In genomic region chr2:4954216-4954760, GRCm38 (mm10) we compare ENCODE assay signal across 23 mouse cellular contexts. TPM values are rescaled to one million over a fixed set of nuclear protein-coding genes. Genes with fewer than 3 reads are reported as not detected.
"Had no signal": no experiment of that assay in that cellular context is flagged by ENCODE, and none has a peak within 500 bp of the region (broad histone marks: within the 10 kb centered on the region; RNA-seq: fewer than 3 reads in every experiment).

No protein-coding gene starts in this region.

- DNase-seq: kidney, adult 8-10 months; kidney, postnatal 10 days; kidney, postnatal 36 days; layer of hippocampus, postnatal 36 days; left cerebral cortex, postnatal 4 days; liver, postnatal 0 days; lung, embryonic 14.5 days; midbrain, embryonic 14.5 days; right cerebral cortex, postnatal 4 days; thymus, adult 2 months; thymus, postnatal 25 days had no signal

- H3K27ac ChIP-seq: kidney, embryonic 15.5 days; left cerebral cortex, adult 2 months; limb, embryonic 12.5 days; limb, embryonic 15.5 days; liver, embryonic 14.5 days; stomach, postnatal 0 days had no signal

- H3K9ac ChIP-seq: kidney, embryonic 15.5 days; limb, embryonic 12.5 days; limb, embryonic 15.5 days; liver, embryonic 14.5 days; liver, postnatal 0 days; lung, embryonic 14.5 days had no signal

- H3K36me3 ChIP-seq: kidney, embryonic 15.5 days; limb, embryonic 12.5 days; limb, embryonic 15.5 days had no signal

- H3K4me2 ChIP-seq: kidney, embryonic 15.5 days; limb, embryonic 12.5 days; limb, embryonic 15.5 days; liver, embryonic 11.5 days; lung, embryonic 14.5 days; midbrain, embryonic 11.5 days had no signal

- H3K9me3 ChIP-seq: kidney, embryonic 15.5 days; limb, embryonic 15.5 days had no signal

- H3K4me1 ChIP-seq: kidney, embryonic 15.5 days; limb, embryonic 12.5 days; limb, embryonic 15.5 days; megakaryocyte, embryonic 14.5 days had no signal

- H3K4me3 ChIP-seq: kidney, embryonic 15.5 days; left cerebral cortex, adult 2 months; limb, embryonic 12.5 days; limb, embryonic 15.5 days; megakaryocyte, embryonic 14.5 days had no signal

- H3K27me3 ChIP-seq: kidney, embryonic 15.5 days; limb, embryonic 12.5 days; limb, embryonic 15.5 days; megakaryocyte, embryonic 14.5 days had no signal

- ATAC-seq: liver, postnatal 0 days; lung, postnatal 0 days had no signal

RNA-seq across cellular contexts. Expression of gene Ucma, which starts 21.6 kb away (rescaled TPM):
- polyA plus RNA-seq: kidney, embryonic 15.5 days; limb, embryonic 12.5 days; liver, embryonic 11.5 days; liver, embryonic 14.5 days; liver, postnatal 0 days; lung, embryonic 14.5 days; lung, postnatal 0 days; midbrain, embryonic 11.5 days; neural tube, embryonic 14.5 days; stomach, embryonic 14.5 days; stomach, postnatal 0 days had no signal
